Mouse (Mus musculus): ENCODE measurements around the gene Plpp3.
A peak's percentile ranks its signal among the peaks of the same experiment; 100 is the strongest.

Gene Plpp3

GRCm38 (mm10) chr4:105191550-105191949 is 34.4 kb downstream of the Plpp3 start:
- no peak for DNase-seq

GRCm38 (mm10) chr4:105192665-105193064 is 35.5 kb downstream of the Plpp3 start:
- DNase-seq: no peak

GRCm38 (mm10) chr4:105195256-105195655 is 38.1 kb downstream of the Plpp3 start:
- no peak for DNase-seq

GRCm38 (mm10) chr4:105196099-105196498 is 39.0 kb downstream of the Plpp3 start:
- no peak for DNase-seq

GRCm38 (mm10) chr4:105196993-105197765 is 40.0 kb downstream of the Plpp3 start:
- DNase-seq: no peak

GRCm38 (mm10) chr4:105198696-105199095 is 41.5 kb downstream of the Plpp3 start:
- DNase-seq: no peak

GRCm38 (mm10) chr4:105199345-105199744 is 42.2 kb downstream of the Plpp3 start:
- DNase-seq: no peak

- no peak for DNase-seq
Measured at GRCm38 (mm10) chr4:105200624-105201524, 43.7 kb downstream of the Plpp3 start.

GRCm38 (mm10) chr4:105202439-105202838 is 45.3 kb downstream of the Plpp3 start:
- DNase-seq: no peak

- DNase-seq: no peak
Measured at GRCm38 (mm10) chr4:105203303-105203761, 46.2 kb downstream of the Plpp3 start.

GRCm38 (mm10) chr4:105204071-105204470 is 46.9 kb downstream of the Plpp3 start:
- no peak for DNase-seq

GRCm38 (mm10) chr4:105205045-105205851 is 48.1 kb downstream of the Plpp3 start:
- no peak for DNase-seq

- no peak for DNase-seq
Measured at GRCm38 (mm10) chr4:105206102-105206501, 49.0 kb downstream of the Plpp3 start.

- DNase-seq: no peak
Measured at GRCm38 (mm10) chr4:105206995-105207394, 49.8 kb downstream of the Plpp3 start.

GRCm38 (mm10) chr4:105207641-105208040 is 50.5 kb downstream of the Plpp3 start:
- no peak for DNase-seq

- no peak for DNase-seq
Measured at GRCm38 (mm10) chr4:105208977-105209376, 51.8 kb downstream of the Plpp3 start.

- DNase-seq: no peak
Measured at GRCm38 (mm10) chr4:105213314-105213713, 56.2 kb downstream of the Plpp3 start.

GRCm38 (mm10) chr4:105214438-105214837 is 57.3 kb downstream of the Plpp3 start:
- DNase-seq: no peak

GRCm38 (mm10) chr4:105215726-105216410 is 58.7 kb downstream of the Plpp3 start:
- DNase-seq: no peak

- no peak for DNase-seq
Measured at GRCm38 (mm10) chr4:105218202-105218601, 61.1 kb downstream of the Plpp3 start.

GRCm38 (mm10) chr4:105219316-105219715 is 62.2 kb downstream of the Plpp3 start:
- peak in 1 of 2 experiments; percentile 8 for DNase-seq

- no peak for DNase-seq
Measured at GRCm38 (mm10) chr4:105220849-105221248, 63.7 kb downstream of the Plpp3 start.
